Mouse (Mus musculus) megakaryocyte, adult 5-6 weeks (primary cell): ENCODE data around the gene Vps37c. TPM values are rescaled to one million over a fixed set of nuclear protein-coding genes. Genes with fewer than 3 reads are reported as not detected.

Experiments used
- ATAC-seq: 2 replicates; pipeline ENCODE4 v1.8.0; 2016; ENCODE audit warnings: mild to moderate bottlenecking, inconsistent platforms; ENCODE audit not compliant: poor library complexity, severe bottlenecking
- total RNA-seq, 2 experiments: library from RNA; stranded (forward) in 1 of 2; stranded (reverse) in 1 of 2; fragments of 153-499, 151-499 nt in 1 of 2; fragments of 221-1000, 200-1000 nt in 1 of 2; gene quantifications; 2 replicates each; pipeline versions ENCODE4 v1.2.3 to v1.2.4; 2015 to 2017

Gene Vps37c
- total RNA-seq, 2 experiments from 2014 or later: 15.2 to 22.5 TPM

DNA sequence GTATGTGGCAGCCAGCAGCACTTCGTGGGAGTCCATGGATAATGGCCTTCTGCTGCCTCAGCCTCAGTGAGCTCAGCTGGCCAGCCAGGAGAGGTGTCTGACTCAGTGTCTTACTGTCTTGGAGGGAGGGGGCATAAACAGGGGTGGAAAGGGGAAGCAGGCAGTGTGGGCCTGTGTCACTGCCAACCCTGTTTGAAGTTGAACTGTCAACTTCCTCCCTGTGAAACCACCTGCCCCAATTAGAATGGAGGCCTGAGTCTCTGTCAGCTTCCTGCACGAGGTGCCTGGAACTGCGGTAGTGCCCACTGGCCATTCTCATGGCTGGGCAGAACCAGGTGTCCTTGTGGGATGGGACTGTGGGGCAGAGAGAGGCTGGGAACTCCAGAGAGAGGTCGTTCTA is 50.3 kb downstream of the Vps37c start, which contains the start of gene Cd5:
Gene Cd5 (minus strand): TSS at position 192 of the 400 bp plus-strand sequence.
- peak; percentile 94 for ATAC-seq

DNA sequence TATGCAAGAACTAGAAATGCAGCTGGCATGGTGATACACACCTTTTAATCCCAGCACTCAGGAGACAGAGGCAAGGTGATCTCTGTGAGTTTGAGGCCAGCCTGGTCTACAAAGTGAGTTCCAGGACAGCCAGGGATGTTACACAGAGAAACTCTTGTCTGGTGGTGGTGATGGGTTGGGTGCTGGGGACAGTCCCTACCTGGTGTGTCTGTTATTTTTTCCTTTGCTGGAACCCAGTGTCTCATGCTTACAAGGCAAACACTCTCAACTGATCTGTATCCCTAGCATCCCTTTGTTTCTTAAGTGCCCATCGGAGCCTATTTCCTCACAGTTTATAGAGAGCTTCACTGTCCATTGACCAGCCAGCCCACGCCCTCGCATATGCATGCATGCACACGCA is 51.4 kb downstream of the Vps37c start:
- no peak for ATAC-seq

DNA sequence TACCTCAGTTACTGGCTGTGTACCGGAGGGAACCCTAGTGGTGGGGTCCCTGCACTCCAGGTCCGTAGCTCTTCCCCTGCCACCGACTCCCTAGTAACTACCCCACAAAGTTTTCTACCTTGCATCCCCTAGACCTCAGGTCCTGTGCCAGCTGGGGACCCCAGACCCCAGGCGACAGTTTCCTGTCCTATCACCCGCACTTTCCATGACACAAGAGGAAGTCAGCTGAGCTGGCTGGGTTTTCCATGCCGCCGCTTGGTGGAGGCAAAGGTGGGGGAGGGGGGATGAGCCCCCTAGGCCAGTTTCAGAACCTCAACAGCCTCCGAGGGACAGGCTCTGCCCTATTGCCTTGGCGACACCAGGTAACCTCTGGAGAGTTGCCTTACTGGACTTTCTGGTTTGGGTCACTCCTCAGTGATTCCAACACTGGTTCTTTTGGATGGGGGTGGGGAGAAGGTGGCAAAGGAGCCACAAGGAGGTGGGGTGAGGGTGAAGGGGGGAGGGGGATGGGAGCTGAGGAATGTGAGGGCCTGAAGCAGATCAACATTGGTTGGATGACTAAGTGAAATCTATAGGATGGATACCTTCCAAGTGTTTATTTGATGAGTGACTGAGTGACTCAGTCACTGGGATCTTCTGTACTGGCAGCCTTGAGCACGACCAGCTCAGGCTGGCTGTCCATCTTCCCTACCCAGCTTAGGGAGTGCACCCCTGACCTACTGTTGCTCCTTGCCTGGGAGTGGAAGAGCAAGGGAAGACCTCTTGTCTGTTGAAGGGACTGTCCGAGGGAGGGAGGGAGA is 52.3 kb downstream of the Vps37c start:
- ATAC-seq: peak; percentile 32

DNA sequence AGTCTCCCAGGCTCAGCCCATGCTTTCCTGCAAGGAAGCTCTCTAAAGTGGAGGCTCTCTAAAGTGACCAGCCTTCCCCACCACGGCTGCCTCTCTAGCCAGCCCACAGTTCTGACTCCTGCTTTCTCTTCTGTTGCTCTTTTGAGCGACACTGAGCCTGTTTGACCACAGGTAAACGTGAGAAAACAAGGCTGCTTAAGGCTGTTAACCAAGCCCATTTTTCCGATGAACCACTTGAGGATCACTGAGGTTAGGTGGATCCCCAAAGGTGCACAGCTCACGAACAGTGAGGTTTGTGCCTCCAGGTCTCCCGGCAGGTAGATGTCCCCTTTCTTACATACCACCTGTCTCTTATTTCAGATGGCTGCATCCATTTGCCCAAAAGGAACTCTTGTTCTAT is 53.6 kb downstream of the Vps37c start:
- ATAC-seq: no peak

DNA sequence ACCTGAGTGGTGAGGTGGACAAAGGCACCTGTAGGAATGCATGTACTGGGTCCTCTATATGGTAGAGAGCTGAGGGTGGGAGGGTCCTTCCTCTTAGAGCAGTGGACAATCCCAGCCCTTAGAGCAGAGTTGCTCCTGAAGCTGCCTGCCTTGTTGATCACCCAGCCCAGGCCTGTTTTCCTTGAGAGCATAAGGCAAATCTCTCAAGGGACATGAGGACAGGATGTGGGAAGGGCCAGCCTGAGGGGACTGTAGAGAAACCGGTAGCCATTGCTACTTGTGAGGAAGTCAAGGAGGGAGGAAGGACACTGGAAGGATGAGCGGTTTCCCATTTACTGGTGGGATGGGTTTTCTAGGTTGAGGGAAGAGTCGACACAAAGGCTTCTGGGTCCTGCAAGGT is 54.0 kb downstream of the Vps37c start:
- no peak for ATAC-seq

DNA sequence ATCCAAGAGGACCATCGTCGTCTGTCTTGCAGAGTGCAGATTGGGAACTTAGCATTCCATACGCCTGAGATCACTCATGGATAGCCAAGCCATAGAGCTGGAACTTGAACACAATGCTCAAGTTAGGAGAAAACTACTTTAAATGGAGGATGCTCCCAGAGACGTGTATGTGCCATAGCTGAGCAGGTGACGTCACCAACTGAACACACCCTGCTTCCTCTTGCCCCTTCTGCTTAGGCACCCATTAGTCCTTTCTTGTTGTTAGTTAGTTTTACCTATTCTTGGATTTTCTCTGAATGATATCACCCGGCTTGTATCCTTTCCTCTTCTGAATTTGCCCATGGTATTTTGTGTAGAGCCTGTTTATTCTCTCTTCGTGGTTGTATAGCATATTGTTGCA is 58.6 kb downstream of the Vps37c start:
- ATAC-seq: no peak

DNA sequence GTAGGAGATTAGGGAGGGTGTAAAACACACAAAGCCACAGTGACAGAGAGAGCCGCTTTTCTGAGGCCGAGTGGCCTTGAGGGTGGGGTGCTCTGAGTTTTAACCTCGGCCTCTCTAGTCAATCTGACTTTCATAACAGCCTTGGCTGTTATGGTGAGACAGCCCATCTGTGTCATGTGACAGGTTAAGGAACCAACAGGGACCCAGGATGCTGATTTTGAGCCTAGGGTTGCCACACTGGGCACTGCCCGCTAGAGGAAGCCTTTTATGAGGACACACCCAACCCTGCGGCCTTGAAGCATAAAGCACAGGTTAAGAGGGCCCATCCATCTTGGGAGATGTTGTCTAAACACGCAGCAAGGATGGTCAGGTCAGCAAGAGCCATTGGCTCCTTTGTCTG is 59.2 kb downstream of the Vps37c start:
- ATAC-seq: peak; percentile 96

DNA sequence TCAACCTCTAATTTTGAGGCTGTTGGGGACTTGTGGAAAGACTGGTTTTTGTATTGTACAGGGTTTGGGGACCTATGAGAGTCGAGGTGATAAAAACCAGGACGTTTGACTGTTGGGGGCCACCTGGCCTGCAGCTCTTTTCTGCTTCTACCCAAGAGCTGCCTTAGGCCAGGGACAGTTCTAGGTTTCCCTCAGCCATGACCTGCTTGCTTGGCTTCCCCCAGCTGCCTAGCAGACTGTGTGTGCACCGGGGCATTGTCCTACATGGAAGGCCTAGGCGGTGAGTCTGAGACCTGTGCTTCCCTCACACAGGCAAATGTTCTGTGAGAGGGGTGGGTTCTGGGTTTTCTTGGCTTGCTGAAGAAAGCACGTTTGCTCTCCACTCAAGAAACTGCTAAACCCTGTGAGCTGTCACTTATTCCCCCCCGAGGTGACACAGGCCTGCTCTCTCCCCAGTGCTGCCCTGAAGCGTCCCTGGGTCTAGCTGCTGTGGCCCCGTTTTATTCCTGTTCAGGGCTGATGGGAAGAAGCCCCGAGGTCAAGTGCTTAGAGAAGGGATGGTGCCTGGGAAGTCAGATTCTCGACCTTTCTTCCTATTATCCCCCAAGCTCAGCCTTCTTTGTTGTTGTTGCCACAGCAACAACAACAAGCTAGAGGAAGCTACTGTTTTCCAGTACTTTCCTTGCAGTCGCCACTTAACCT is 60.0 kb downstream of the Vps37c start:
- no peak for ATAC-seq

DNA sequence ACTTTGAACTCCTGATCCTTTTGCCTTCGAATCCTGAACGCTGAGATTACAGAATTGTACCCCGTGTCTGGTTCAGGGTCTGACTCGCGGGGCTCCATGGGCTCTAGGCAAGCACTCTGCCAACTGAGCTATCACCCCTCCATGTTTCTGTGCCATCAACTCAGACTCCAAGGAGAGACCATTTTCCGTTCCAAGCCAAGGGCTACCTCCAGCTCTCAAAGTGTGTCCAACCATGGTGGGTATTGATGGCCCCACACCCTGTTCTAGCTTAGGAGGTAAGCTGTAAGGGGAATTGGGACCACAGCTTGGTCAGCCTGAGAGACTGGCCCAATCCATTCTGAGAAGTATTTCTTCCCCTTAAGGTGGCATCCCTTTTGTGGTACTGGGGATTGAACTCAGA is 60.8 kb downstream of the Vps37c start:
- ATAC-seq: no peak

DNA sequence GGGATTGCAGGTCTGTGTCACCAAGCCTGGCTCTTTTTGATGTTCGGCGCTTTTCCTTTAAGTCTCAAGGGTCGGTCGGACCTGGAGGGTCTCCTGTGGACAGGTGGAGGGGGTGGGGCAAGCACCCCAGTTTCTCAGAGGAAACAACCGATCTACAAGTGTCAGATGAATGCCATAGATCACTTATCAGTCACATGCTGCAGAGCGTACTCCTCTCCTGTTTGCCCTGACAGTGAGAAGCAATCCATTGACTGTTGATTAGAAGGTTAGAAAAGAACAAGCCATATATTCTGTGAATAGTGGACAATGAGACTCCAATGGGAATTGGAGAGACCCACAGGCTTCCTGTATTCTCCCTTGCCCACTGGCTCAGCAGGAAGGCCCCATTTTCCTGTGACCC is 61.6 kb downstream of the Vps37c start:
- no peak for ATAC-seq

DNA sequence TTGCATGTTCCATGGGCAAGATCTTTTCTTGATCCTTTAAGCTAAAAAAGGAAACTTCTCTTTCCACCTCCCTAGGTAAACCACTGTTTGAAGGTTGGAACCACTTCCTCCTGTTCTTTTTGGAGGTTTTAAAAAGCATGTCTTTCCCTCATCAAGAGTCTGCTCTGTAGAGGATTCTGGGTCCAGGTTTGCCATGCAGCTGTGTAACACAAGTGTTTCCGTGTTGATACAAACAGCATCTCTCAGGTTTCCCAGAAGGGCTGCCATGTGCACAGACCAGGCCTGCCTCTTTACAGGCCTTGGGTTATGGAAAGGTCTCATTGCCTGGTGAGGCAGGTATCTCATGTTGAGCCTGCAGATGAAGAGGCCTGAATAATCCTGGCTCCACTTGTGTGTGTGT is 63.1 kb downstream of the Vps37c start:
- no peak for ATAC-seq

DNA sequence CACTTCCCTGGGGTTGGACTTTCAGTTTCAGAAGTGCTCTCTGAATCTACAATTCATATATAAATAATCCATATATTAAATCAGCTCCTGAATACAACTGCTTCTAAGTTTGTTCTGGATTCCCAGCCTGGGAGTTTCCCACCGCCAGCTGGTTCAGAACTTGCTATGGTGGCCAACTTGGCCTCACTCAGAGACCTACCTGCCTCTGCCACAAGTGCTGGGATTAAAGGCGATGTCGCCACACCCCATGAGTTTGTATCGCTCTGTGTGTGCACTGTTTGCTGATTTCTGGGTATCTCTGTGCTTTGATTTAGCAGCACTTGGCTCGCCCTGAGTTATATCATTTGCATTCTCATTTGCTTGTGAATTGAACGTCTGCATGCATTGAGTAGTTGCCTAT is 63.6 kb downstream of the Vps37c start:
- ATAC-seq: no peak

DNA sequence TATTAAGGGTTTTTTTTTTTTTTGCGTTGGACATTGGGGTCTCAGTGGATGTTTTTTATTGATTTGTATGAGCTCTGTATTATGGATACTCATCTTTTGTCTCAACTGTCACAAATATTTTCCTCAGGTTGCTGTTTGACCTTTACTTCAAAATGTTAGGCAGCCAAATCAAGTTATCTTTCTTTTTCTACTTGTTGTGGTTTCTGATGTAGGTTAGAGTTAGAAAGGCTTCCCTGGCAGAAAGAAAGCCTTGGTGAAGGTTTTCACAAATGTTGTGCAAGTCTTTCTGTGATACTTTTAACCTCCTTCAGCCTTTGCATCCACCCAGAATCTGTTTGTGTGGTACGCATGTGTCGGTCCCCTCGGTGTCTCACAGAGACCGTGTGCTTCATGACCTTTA is 64.1 kb downstream of the Vps37c start:
- ATAC-seq: no peak

DNA sequence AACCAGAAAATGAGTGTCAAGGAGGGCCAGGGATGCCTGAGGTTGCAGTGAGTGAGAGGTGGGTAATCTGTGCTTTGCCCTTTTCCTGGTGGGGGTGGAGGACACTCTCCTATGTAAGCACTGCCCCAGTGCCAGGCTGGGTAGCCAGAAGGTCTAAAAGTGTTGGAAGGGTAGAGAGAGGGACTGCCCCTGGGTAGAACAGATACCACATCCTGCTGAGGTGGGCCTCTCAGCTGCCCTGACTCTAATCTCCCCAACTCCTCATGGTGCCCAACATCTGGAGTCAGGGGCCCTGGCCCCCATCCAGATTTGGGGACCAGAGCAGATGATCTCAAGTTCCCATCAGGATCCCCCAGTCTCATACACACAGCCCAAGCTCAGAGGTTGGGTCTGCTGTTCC is 68.6 kb downstream of the Vps37c start:
- ATAC-seq: no peak

DNA sequence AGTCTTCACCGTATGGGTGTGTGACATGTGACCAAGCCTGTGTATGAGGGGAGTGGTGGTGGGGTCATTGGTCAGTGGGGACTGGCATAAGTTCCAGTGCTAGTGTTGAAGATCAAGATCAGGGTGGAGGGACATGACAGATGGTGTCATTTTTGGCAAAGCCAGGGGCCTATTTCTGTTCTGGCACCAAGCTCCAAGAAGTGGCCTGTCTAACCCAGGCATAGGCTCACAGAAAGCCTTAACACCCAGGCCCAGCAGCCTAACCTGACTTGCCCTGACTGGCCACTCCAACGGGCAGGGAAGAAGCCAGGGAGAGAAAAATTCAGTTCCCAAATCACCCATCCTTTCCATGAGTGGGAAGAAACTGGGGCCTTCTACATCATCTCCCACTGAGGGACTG is 69.0 kb downstream of the Vps37c start:
- ATAC-seq: no peak

DNA sequence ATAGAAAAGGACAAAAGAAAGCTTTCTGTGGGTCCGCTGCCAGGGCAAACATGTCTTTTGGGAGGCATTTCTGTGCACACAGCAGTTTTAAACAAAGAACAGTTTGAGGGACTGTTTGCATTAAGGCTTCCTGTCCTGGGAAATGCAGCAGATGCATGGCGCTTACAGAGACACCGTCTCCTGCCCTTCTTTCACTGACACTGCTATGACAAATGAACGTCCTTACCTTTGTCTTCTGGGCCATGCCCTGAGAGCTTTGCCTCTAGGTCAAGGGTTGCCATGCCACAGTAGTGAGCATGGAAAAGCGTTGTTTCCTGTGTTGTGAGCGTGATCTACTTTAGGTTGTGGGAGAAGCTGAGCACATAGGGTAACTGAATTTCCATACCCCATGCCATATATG is 70.2 kb downstream of the Vps37c start:
- no peak for ATAC-seq

DNA sequence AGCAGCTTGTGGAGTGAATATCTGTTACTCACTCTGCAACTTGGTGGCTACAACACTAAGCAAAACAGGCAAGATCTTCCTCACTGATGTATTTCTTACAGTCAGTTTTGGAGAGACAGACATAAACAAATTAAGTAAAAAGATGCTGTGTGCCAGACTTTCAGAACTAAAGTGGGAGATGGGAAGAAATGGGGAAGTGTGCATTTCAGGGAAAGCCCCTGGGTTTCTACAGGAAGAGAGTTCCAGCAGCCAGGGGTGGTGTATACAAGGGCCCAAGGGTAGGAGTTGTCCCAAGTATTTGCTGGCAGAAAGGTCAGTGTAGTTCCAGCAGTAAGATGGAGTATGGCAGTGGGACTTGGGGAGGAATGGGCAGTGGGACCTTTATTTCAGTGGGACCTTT is 71.0 kb downstream of the Vps37c start:
- no peak for ATAC-seq

DNA sequence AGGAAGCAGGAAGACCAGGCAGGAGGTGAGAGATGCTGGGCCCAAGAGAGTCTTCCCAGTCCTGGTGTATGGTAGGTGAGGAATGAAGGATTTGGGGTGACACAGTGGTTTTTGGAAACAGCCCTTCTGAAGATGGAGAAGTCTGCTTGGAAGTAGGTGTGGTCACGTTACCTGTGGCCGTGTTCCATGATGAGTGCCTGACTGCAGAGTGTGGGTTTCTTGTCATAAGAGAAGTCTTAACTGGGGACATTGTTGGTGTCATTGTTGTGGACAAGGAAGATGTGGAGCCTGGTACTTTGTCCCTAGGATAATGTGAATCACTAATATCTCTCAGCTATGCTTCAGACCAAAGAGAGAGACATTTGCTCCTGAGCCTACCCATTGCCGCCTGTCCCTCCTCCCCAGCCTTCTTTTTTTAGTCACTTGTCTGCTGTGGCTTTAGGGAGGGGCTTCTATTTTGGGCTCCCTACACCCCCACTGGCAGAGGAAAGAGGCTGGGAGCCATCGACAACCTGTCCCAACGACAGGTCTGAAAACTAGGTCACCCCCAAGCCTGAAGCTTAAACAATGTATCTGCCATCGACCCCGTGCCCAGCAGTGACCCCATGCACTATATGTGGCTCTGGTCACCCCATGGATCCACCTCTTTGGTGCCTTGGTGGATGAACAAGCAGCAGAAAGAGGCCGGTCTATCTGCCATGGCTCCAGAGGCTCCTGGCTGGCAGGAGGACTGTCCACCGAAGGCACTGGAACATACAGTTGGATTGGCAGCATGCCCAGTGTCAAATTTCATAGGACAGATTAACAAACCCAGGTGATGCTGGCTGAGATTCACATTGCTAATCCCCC is 71.7 kb downstream of the Vps37c start:
- ATAC-seq: no peak

DNA sequence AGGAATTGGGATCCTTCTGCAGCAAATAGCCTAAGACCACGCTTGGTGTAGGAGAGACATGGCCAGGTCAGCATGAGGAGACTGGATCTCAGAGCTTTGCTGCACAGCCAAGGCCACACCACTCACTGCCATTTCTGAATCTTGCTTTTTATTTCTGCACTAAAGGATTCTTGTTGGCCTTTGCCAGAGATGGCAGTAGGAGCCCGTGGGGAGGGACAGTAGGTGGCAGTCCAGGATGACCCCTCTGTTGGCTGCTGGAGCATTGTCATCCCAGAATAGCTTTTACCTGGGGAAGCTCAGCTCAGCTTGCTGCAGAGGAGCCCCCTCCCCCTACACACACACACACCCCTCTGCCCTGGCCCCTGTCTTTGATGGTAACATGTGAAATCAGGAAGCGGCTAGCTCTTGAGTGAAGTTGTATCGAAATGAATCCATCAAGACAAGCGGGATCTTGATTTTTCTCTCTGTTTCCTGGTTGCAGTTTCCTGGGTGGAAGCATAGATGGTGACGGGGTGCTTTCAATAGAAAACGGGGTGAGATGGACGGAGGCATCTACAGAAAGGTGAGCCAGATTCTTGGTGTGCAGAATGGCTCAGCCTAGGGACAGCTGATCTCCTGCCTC is 73.4 kb downstream of the Vps37c start:
- ATAC-seq: no peak

DNA sequence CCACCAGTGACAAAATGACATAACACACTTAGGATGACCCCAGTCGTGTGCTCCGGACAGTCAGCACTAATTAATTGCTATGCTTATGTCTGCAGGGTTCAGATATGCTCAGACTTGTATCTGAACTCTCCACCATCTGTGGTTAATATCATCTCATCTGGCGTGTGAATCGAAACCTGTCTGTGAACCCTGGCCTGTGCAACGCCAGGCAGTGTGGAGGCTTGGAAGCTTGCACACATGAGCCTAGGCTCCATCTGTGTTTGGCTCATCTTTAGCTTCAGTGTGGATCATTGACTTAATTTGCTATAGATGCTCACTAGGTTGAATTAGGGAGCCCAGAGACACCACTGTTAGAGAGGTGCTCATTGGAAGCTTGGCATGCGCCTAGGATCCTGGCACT is 73.9 kb downstream of the Vps37c start:
- ATAC-seq: no peak

DNA sequence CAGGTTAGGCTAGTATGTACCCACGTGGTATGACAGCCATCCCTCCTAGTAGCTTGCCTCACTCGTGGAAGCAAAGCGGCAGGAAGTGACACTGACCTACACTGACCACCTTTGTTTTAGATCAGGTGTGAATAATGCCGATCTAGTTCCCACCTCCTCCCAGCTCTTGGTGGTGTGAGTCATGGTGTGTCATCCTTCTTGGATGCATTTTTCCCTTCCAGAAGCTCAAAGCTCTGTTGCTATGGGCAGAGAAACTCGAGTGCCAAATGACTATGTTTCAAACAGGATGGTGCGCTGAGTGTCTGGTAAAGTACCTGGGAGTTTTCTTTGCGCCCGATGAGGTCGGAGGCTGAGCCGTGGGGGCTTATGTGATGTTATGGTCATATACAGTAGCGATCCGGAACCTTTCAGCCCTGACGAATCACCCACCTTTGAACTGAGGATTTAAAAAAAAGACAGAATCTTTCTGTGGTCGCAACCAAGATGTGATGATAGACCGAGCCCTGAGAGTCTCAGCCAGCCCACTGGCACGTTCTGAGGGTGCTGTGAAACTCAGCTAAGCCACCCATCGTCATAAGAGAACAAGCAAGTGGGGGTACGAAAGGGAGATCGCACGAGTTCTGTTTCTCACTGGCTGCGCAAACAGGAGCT is 75.0 kb downstream of the Vps37c start:
- ATAC-seq: no peak
